Mouse (Mus musculus): ENCODE data around the gene Tm9sf3. TPM values are rescaled to one million over a fixed set of nuclear protein-coding genes. Genes with fewer than 3 reads are reported as not detected.

Gene Tm9sf3
- 268 TPM for polyA plus RNA-seq (2017; shearing (Covaris generic))

GRCm38 (mm10) chr19:41263630-41264295 is at the start of gene Tm9sf3:
Gene Tm9sf3, minus strand, starts transcription at chr19:41263997.

GRCm38 (mm10) chr19:41206811-41207344 is 56.9 kb downstream of the Tm9sf3 start, which contains the start of gene Tll2:
Gene Tll2, minus strand, starts transcription at chr19:41206835.

Other genes starting within 250 kb of the Tm9sf3 start
- gene Dntt, start 234.7 kb downstream of the Tm9sf3 start, polyA plus RNA-seq (2017; shearing (Covaris generic)): not detected
- not detected for gene Opalin, start 186.9 kb downstream of the Tm9sf3 start, polyA plus RNA-seq (2017; shearing (Covaris generic))
- gene Tll2, start 57.2 kb downstream of the Tm9sf3 start, polyA plus RNA-seq (2017; shearing (Covaris generic)): not detected
- 11.9 TPM for gene Pik3ap1, start 121.1 kb upstream of the Tm9sf3 start, polyA plus RNA-seq (2017; shearing (Covaris generic))
- gene Lcor, start 218.6 kb upstream of the Tm9sf3 start, polyA plus RNA-seq (2017; shearing (Covaris generic)): 14.6 TPM